Mouse (Mus musculus): Measurements from ENCODE around the gene Npw.
"Not testable (repeated sequence)": the region's sequence is repeated elsewhere in the genome, so short reads cannot be mapped to it uniquely, and the experiment has no call there.

Gene Npw

GRCm38 (mm10) chr17:24671346-24671745, 13.1 kb upstream of the Npw start:
- DNase-seq (ENCODE audit: low read depth, low spot score) = no peak

DNA sequence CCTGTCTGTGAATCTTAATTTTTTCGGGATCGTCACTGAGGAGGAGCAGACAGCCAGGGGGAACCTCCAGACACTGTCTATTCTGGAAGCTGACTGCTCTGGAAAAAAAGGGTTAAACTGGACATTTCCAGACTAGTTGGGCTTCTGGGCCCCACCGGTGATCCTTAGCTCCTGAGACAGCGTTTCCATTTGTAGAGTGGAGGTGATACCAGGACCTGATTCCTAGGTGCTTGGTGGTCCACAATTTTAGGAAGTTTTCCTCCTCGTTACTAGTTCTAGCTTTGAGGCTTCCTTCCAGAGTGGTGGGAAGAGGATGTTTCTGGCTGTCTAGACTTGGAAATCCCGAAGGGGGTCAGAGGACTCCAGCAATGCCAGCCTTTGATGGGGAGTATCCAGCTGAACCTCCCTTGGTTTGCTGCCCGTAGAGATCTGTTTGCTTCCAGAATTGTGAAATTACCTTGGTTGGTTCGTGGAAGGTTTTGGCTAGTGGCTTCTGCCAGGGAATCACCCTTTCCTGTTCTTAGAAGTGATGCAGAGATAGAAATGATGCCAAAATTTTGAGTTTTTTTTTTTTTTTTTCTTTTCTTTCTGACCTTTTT, 12.1 kb upstream of the Npw start:
- no peak for DNase-seq (ENCODE audit: low read depth, low spot score)

GRCm38 (mm10) chr17:24669545-24670245, 11.4 kb upstream of the Npw start, which contains the start of gene Zfp598:
TSS of gene Zfp598 (plus strand) at chr17:24669687.
- peak; percentile 96 for DNase-seq (ENCODE audit: low read depth, low spot score)

DNA sequence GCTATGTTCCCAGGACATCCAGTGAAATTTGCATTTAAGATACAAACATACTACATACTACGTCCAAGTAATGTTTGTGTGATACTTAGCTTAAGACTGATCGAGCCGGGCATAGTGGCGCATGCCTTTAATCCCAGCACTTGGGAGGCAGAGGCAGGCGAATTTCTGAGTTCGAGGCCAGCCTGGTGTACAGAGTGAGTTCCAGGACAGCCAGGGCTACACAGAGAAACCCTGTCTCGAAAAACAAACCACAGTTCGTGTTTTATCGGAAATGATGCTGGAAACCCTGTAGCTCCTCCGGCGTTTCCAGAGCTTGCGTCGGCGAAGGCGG, 10.9 kb upstream of the Npw start:
- DNase-seq (ENCODE audit: low read depth, low spot score) = not testable (repeated sequence)

GRCm38 (mm10) chr17:24667416-24667815, 9.2 kb upstream of the Npw start:
- DNase-seq (ENCODE audit: low read depth, low spot score) = peak; percentile 78

- not testable (repeated sequence) for DNase-seq (ENCODE audit: low read depth, low spot score)
Observed at GRCm38 (mm10) chr17:24667011-24667410, 8.8 kb upstream of the Npw start.

DNA sequence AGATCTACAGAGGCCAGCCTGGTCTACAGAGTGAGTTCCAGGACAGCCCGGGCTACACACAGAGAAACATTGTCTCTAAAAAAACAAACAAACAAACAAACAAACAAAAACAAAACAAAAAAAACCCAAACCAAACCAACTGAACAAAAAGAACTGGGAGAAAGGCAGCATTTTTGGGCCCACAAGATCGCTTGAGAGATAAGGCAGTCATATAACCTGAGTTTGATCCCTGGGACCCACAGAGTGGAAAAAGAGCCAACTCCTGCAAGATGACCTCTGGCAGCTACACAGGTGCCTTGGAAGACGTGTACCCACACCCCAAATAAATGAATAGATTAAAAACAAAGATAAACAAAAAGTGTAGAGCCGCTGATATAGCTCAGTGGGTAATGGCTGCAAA, 3.3 kb downstream of the Npw start:
- no peak for DNase-seq (ENCODE audit: low read depth, low spot score)

GRCm38 (mm10) chr17:24653967-24654710, 4.1 kb downstream of the Npw start:
- peak; percentile 76 for DNase-seq (ENCODE audit: low read depth, low spot score)

DNA sequence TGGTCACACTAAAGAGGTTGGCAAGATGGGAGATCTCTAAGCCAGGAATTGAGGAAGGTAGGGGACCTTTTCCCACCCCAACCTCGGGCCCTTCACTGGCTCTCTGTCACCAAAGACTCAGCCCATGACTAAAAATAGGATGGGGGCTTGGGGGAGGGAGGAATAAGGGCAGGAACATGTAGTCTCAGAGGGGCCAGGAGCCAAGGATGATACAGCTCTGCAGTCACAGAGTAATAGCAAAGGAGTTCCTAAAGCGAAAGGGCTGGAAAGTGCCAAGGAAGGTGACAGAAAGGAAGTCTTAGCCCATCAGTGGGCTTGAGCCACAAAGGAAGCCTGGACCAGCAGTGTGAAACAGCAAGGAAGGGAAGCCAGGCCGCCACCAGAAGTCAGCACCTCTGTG, 6.4 kb downstream of the Npw start:
- no peak for DNase-seq (ENCODE audit: low read depth, low spot score)

GRCm38 (mm10) chr17:24650766-24651165, 7.5 kb downstream of the Npw start:
- DNase-seq (ENCODE audit: low read depth, low spot score) = no peak

GRCm38 (mm10) chr17:24650070-24650616, 8.1 kb downstream of the Npw start, which contains the start of gene Slc9a3r2:
TSS of gene Slc9a3r2 (minus strand) at chr17:24650327.
- DNase-seq (ENCODE audit: low read depth, low spot score) = no peak

GRCm38 (mm10) chr17:24649581-24650069, 8.6 kb downstream of the Npw start:
- no peak for DNase-seq (ENCODE audit: low read depth, low spot score)

DNA sequence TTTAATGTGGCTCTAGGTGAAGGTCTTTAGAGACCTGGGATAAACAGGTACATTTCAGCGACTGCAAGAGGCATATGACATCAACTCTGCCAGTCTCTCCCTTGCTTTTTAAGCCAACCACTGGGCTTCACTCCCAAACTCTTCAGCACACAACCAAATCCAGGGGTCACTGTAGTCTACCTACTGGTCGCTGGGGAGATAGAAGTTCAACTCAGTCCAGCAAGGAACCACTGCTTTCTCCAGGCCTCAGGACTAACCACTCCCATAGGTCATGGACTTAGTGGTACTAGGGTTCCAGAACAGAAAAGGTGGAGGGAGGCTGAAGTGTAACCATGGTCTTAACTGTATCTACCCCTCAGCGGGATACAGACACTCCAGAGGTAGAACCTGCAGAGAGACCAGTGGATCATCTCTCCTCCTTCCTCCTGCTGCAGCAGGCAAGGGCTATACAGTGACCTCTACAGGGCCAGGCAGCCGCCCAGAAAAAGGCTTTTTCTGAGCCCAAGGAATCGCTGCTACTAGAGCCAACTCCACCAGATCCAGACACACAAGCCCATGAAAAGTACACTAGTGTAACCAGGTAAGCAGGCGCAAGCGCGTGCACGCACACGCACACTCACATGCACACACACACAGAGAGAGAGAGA, 9.4 kb downstream of the Npw start:
- DNase-seq (ENCODE audit: low read depth, low spot score) = no peak

DNA sequence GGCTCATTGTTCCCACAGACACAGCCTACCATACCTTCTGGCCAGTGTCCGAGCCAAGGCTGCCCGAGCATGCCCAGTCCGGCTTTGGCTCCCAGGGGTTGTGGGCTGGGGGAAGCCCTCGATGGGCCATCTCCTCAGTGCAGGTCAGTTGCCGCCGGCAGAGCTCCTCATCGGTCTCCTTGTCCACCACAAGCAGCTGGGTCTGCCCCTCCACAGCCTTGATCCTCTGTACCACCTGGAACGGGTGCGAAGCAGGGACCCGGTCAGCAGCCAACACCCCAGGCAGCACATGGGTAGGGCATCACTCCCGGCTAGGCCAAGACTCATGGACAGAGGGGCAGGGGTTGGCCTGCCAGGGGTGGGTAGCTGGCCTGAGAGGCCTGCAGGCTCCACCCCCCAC, 10.8 kb downstream of the Npw start:
- no peak for DNase-seq (ENCODE audit: low read depth, low spot score)

GRCm38 (mm10) chr17:24646381-24646780, 11.9 kb downstream of the Npw start:
- DNase-seq (ENCODE audit: low read depth, low spot score) = no peak

GRCm38 (mm10) chr17:24645916-24646315, 12.3 kb downstream of the Npw start:
- no peak for DNase-seq (ENCODE audit: low read depth, low spot score)

DNA sequence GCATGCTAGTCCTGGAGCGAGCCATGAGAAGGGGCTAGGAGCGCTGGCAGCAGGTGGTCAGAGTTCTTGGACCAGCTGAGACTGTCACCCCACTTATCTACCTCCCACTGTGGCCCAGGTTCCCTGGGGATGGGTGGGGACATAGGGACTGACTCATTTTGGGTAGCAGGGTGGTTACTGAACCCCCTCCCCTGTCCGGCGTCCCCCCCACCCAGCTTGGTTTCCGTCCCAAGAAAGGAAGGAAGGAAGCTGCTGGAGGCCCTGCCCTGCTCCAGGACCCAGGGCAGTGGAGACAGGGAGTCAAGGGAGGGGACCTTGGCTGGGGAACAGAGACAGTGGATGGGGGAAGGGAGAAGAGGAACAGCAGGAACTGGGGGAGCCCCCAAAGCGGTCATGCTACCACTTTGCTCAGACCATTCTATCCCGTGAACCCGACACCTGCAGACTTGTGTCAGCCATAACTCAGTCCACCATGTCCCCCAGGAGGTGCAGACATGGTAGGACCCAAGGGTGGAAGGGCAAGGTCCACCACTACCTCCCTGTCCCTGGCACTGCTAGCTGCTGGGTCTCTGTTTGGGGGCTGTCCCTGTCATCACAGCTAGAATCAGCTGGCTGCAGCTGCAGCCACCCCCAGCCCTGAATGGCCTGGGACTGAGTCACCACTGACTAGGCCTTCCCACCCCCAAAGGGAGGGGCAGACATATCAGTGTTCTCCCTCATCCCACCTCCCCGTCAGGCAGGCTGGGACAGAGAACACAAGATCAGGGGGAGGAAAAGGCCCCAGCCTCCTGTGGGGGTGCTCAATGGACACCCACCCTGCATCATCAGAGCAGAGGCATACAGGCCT, 13.2 kb downstream of the Npw start:
- DNase-seq (ENCODE audit: low read depth, low spot score) = no peak

GRCm38 (mm10) chr17:24644030-24644715, 14.1 kb downstream of the Npw start:
- DNase-seq (ENCODE audit: low read depth, low spot score) = no peak

- DNase-seq (ENCODE audit: low read depth, low spot score) = no peak
Observed at GRCm38 (mm10) chr17:24642791-24643343, 15.4 kb downstream of the Npw start.

DNA sequence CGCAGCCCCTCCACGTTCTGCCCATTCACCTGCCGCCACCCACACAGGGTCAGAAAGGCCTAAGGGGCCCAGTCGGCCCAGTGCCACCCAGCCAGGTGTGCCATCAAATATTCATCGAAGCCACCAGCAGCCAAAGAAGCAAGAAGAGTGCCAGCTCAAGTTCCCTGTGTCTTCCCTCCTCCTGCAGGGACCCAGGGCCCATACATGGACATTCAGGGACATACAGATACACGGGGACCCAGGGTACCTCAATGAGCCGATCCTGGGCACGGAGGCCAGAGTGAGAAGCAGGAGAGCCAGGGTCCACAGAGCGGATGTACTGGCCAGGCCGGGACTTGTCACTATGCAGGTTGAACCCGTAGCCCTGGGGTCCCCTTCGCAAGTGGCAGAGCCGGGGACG, 16.3 kb downstream of the Npw start:
- no peak for DNase-seq (ENCODE audit: low read depth, low spot score)
